Mouse (Mus musculus) right cerebral cortex, adult 18-20 months (tissue): ENCODE results near the gene Cnot6.
A peak's percentile ranks its signal among the peaks of the same experiment; 100 is the strongest.

Experiments used
- DNase-seq: peaks from one replicate; pipeline ENCODE4 v3.0.0; 2022; ENCODE audit warnings: mixed read lengths

Gene Cnot6

GRCm38 (mm10) chr11:49653079-49653408 is 59.5 kb downstream of the Cnot6 start:
- no peak for DNase-seq

DNA sequence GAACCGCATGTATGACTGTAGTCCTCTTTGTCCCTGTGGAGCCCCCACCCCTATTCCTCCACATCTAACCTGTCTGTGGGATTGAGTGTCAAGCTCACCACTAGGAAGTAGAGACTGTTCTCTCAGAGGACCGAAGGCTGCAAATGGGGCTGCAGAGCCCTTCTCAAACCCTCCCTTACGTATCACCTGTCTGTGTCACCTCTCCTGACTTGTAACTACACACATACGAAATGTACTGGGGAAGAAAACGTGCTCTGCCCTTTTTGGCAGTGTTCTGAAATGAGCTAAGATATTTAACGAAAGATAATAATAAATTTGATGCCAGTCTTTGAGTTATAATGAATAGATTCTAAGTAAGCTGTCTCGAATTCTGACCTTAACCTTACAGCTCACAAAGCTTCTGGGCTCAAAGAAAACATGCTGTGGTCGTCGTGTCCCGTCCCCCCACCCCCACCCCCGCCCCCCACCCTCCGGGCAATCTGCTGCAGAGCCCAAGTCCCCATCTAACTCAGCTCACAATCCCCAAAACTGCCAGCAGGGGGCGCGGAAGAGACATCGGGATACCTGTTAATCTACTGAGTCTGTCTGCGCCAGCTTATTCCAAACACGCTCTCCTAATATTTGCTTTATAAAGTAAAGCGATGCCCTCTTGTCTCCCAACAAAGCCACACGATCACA is 60.0 kb downstream of the Cnot6 start:
- DNase-seq, result peak; percentile 84

GRCm38 (mm10) chr11:49651762-49652322 is 60.7 kb downstream of the Cnot6 start:
- no peak for DNase-seq

- DNase-seq, result peak; percentile 71
These were observed 61.3 kb downstream of the Cnot6 start for GRCm38 (mm10) chr11:49650994-49651761.

GRCm38 (mm10) chr11:49650113-49650993 is 62.2 kb downstream of the Cnot6 start:
- no peak for DNase-seq

GRCm38 (mm10) chr11:49645677-49646076 is 66.8 kb downstream of the Cnot6 start:
- DNase-seq, result no peak

DNA sequence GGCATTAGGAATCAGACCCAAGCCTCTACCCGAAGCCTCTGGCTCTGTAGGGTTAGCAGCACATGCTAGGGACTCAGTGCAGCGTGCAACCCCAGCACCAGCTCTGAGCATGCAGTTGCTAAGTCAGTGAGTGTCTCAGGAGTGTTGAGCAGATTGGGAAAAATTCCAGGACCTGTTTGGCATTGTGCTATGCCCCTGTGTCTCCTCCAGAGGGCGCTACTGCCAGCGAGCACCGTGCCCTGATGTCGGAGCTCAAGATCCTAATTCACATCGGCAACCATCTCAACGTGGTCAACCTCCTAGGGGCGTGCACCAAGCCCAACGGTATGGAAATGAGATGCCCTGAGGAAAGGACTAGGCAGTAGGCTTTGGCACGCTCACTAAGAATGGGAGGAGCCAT is 76.1 kb downstream of the Cnot6 start:
- DNase-seq, result no peak

- no peak for DNase-seq
These were observed 76.9 kb downstream of the Cnot6 start for GRCm38 (mm10) chr11:49635671-49636070.

DNA sequence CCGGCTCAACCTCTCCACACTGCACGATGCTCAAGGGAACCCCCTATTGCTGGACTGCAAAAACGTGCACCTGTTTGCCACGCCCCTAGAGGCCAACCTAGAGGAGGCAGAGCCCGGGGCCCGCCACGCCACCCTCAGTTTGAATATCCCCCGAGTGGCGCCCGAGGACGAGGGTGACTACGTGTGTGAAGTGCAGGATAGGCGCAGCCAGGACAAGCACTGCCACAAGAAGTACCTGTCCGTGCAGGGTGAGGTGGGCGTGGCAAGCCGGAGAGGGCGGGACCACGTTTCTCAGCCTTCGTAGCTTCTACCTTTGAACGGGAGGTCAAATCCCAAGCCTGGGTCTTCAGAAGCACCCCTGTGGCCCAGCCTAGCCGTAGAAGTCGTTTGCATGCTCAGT is 78.4 kb downstream of the Cnot6 start:
- no peak for DNase-seq

- no peak for DNase-seq
These were observed 80.3 kb downstream of the Cnot6 start for GRCm38 (mm10) chr11:49632256-49632655.

- no peak for DNase-seq
These were observed 81.4 kb downstream of the Cnot6 start for GRCm38 (mm10) chr11:49631154-49631553.

GRCm38 (mm10) chr11:49626748-49627147 is 85.8 kb downstream of the Cnot6 start:
- DNase-seq, result no peak

GRCm38 (mm10) chr11:49625863-49626262 is 86.7 kb downstream of the Cnot6 start:
- no peak for DNase-seq

- no peak for DNase-seq
These were observed 88.4 kb downstream of the Cnot6 start for GRCm38 (mm10) chr11:49624156-49624555.

- no peak for DNase-seq
These were observed 90.6 kb downstream of the Cnot6 start for GRCm38 (mm10) chr11:49621953-49622352.
